ENCODE assay signal across 11 mouse cellular contexts in genomic region chr15:88831482-88831881, GRCm38 (mm10). TPM values are rescaled to one million over a fixed set of nuclear protein-coding genes. Genes with fewer than 3 reads are reported as not detected.
A peak's percentile ranks its signal among the peaks of the same experiment; 100 is the strongest.
DNase-seq lines count a peak whose midpoint lies in the region; ATAC-seq and TF ChIP-seq lines count a peak whose summit lies in the region.
"Had no signal": no experiment of that assay in that cellular context is flagged by ENCODE, and none has a peak within 500 bp of the region (broad histone marks: within the 10 kb centered on the region; RNA-seq: fewer than 3 reads in every experiment).

No protein-coding gene starts in this region.

- no peaks in the 10 kb centered on the region for H3K9me3 ChIP-seq in liver, embryonic 11.5 days (ENCODE audit: control insufficient read depth, low read length)
- H3K9me3 ChIP-seq in kidney, embryonic 15.5 days (replicated peaks), result no peaks in the 10 kb centered on the region
- H3K9me3 ChIP-seq: hindbrain, embryonic 15.5 days; neural tube, embryonic 13.5 days had no signal

- H3K4me2 ChIP-seq in liver, embryonic 11.5 days, result no peak overlapping the region
- H3K4me2 ChIP-seq in kidney, embryonic 15.5 days, result no peak overlapping the region
- H3K4me2 ChIP-seq: hindbrain, embryonic 15.5 days; neural tube, embryonic 13.5 days had no signal

- H3K4me1 ChIP-seq in liver, adult 2 months (ENCODE audit: control insufficient read depth, insufficient read depth, low read length), result peaks cover 50% of the 10 kb centered on the region
- no peaks in the 10 kb centered on the region; the same call in none of the 2 replicates for H3K4me1 ChIP-seq in liver, embryonic 11.5 days (replicated peaks; ENCODE audit: control insufficient read depth, insufficient read depth, low read length)
- H3K4me1 ChIP-seq in kidney, embryonic 15.5 days, result peaks cover 28% of the 10 kb centered on the region
- H3K4me1 ChIP-seq: neural tube, embryonic 13.5 days had no signal

- DNase-seq in liver, adult 2 months (ENCODE audit: extremely low read depth, low read depth, low spot score), result peak; percentile 95
- no peak for DNase-seq in liver, embryonic 11.5 days (ENCODE audit: low spot score)
- DNase-seq in heart, adult 8-10 months (ENCODE audit: low spot score), result peak; percentile 78
- DNase-seq in lung, postnatal 36 days, result peak; percentile 91
- no peak for DNase-seq in thymus, postnatal 14 days
- no peak for DNase-seq in natural killer cell, adult 2 months (ENCODE audit: low spot score in 2 of 2)
- DNase-seq in thymus, postnatal 36 days, result no peak

- TF ChIP-seq POLR2A in liver, adult 2 months (IDR thresholded peaks at IDR 0.05; ENCODE audit: extremely low read depth, insufficient read depth, low read length), result no peak

- peak overlapping the region; percentile 29; the same call in 1 of the 2 replicates for H3K9ac ChIP-seq in liver, adult 2 months (ENCODE audit: low read depth, low read length)
- no peak overlapping the region for H3K9ac ChIP-seq in liver, embryonic 11.5 days (ENCODE audit: low read depth, low read length)
- no peak overlapping the region for H3K9ac ChIP-seq in kidney, embryonic 15.5 days
- H3K9ac ChIP-seq: hindbrain, embryonic 15.5 days; liver, embryonic 14.5 days; neural tube, embryonic 13.5 days had no signal

- no peaks in the 10 kb centered on the region; the same call in 1 of the 2 replicates for H3K36me3 ChIP-seq in liver, adult 2 months (ENCODE audit: control insufficient read depth, insufficient read depth, low read length)
- H3K36me3 ChIP-seq in liver, embryonic 11.5 days (ENCODE audit: control insufficient read depth, insufficient read depth, low read length), result no peaks in the 10 kb centered on the region
- peaks cover 12% of the 10 kb centered on the region for H3K36me3 ChIP-seq in kidney, embryonic 15.5 days

- no peak for ATAC-seq in liver, embryonic 11.5 days (replicated peaks; ENCODE audit: low FRiP score)
- ATAC-seq in kidney, embryonic 15.5 days (replicated peaks; ENCODE audit: low FRiP score), result no peak; the same call in 1 of the 2 replicates

- no peak for TF ChIP-seq CTCF in liver, adult 2 months (IDR thresholded peaks at IDR 0.05; ENCODE audit: low read depth, low read length)

- no peaks in the 10 kb centered on the region for H3K79me2 ChIP-seq in liver, adult 2 months (ENCODE audit: control insufficient read depth, insufficient read depth, low read length)

- no peaks in the 10 kb centered on the region for H3K27me3 ChIP-seq in liver, adult 2 months (ENCODE audit: control insufficient read depth, insufficient read depth, low read length)
- no peaks in the 10 kb centered on the region for H3K27me3 ChIP-seq in liver, embryonic 11.5 days (replicated peaks; ENCODE audit: control insufficient read depth, insufficient read depth, low read length)
- no peaks in the 10 kb centered on the region for H3K27me3 ChIP-seq in kidney, embryonic 15.5 days
- H3K27me3 ChIP-seq: hindbrain, embryonic 15.5 days; neural tube, embryonic 13.5 days had no signal

- 23% methylated on average over 5 of the region's 5 CpGs for WGBS in liver, adult 2 months
- WGBS in liver, embryonic 11.5 days, result 61% methylated on average over 5 of the region's 5 CpGs
- WGBS in kidney, embryonic 15.5 days, result 24% methylated on average over 5 of the region's 5 CpGs

- H3K27ac ChIP-seq in liver, adult 2 months (replicated peaks; ENCODE audit: insufficient read depth, low read depth, low read length), result peak overlapping the region; percentile 84
- H3K27ac ChIP-seq in liver, embryonic 11.5 days (ENCODE audit: low read depth, low read length), result no peak overlapping the region
- H3K27ac ChIP-seq in kidney, embryonic 15.5 days, result peak overlapping the region; percentile 77
- H3K27ac ChIP-seq: hindbrain, embryonic 15.5 days; liver, embryonic 14.5 days; neural tube, embryonic 13.5 days had no signal

- H3K4me3 ChIP-seq in liver, adult 2 months (ENCODE audit: insufficient read depth, low read depth, low read length), result no peak overlapping the region
- H3K4me3 ChIP-seq in liver, embryonic 11.5 days (ENCODE audit: low read depth, low read length), result no peak overlapping the region
- H3K4me3 ChIP-seq in kidney, embryonic 15.5 days (replicated peaks), result no peak overlapping the region
- H3K4me3 ChIP-seq: hindbrain, embryonic 15.5 days; neural tube, embryonic 13.5 days had no signal

RNA-seq across cellular contexts. Expression of gene Creld2, which starts 12.0 kb away (rescaled TPM):
- 51.4 and 70.2 TPM in 2 replicates for total RNA-seq in liver, adult 2 months (2014; rRNA removed)
- 32.6 and 32.9 TPM in 2 replicates for polyA plus RNA-seq in liver, adult 2 months (2012; rRNA removed)
- 107 and 109 TPM in 2 replicates for polyA plus RNA-seq in liver, embryonic 11.5 days (2014; fragmentation: Nextera tagmentation; extraction: Ambion mirVana)
- 10 to 100 TPM; 17.2 to 28.0 (median 21.1) TPM for total RNA-seq in heart, adult 8-10 months (2022)
- 101 and 104 TPM in 2 replicates for polyA plus RNA-seq in kidney, embryonic 15.5 days (2015; fragmentation: Nextera tagmentation; extraction: Ambion mirVana)

RNA-seq across cellular contexts. Expression of gene Alg12, which starts 12.4 kb away (rescaled TPM):
- total RNA-seq in liver, adult 2 months (2014; rRNA removed), result 4.9 and 5.8 TPM in 2 replicates
- 9.4 and 14.4 TPM in 2 replicates for polyA plus RNA-seq in liver, adult 2 months (2012; rRNA removed)
- polyA plus RNA-seq in liver, embryonic 11.5 days (2014; fragmentation: Nextera tagmentation; extraction: Ambion mirVana), result 13.9 and 14.2 TPM in 2 replicates
- total RNA-seq in heart, adult 8-10 months (2022), result 10 to 100 TPM in 2 of 4 experiments, 1 to 10 TPM in 2; 7.4 to 10.3 (median 9.9) TPM
- 12.2 and 14.3 TPM in 2 replicates for polyA plus RNA-seq in kidney, embryonic 15.5 days (2015; fragmentation: Nextera tagmentation; extraction: Ambion mirVana)

RNA-seq across cellular contexts. Expression of gene Pim3, which starts 30.5 kb away (rescaled TPM):
- 59.7 and 68.3 TPM in 2 replicates for total RNA-seq in liver, adult 2 months (2014; rRNA removed)
- 17.7 and 31.2 TPM in 2 replicates for polyA plus RNA-seq in liver, adult 2 months (2012; rRNA removed)
- polyA plus RNA-seq in liver, embryonic 11.5 days (2014; fragmentation: Nextera tagmentation; extraction: Ambion mirVana), result 34.0 and 35.9 TPM in 2 replicates
- 100 to 1,000 TPM in 1 of 4 experiments, 10 to 100 TPM in 3; 70.8 to 183 (median 86.1) TPM for total RNA-seq in heart, adult 8-10 months (2022)
- 50.4 and 54.6 TPM in 2 replicates for polyA plus RNA-seq in kidney, embryonic 15.5 days (2015; fragmentation: Nextera tagmentation; extraction: Ambion mirVana)

Comparison
In these comparisons a context has a peak if more than half of its experiments do, and no peak if none do; other contexts are left out.
1. DNase-seq: peak in liver, adult 2 months (single experiment), heart, adult 8-10 months (single experiment) and lung, postnatal 36 days (single experiment); none in liver, embryonic 11.5 days (single experiment), thymus, postnatal 14 days (single experiment), natural killer cell, adult 2 months (0 of 2) and thymus, postnatal 36 days (0 of 2).